Mouse (Mus musculus) embryonic fibroblast, embryonic 13.5 days (primary cell): ENCODE measurements around the gene Gabbr2. TPM values are rescaled to one million over a fixed set of nuclear protein-coding genes. Genes with fewer than 3 reads are reported as not detected.

Experiments
- H3K27ac ChIP-seq: 2 replicates; pipeline ENCODE4 v1.5.1; 2012; ENCODE audit warnings: low read length, control low read depth, inconsistent platforms; ENCODE audit not compliant: insufficient read depth
- H3K4me1 ChIP-seq: 2 replicates; pipeline ENCODE4 v1.6.1; 2011; ENCODE audit warnings: low read length; ENCODE audit not compliant: control insufficient read depth, insufficient read depth
- H3K4me3 ChIP-seq: 2 replicates; pipeline ENCODE4 v1.5.1; 2011; ENCODE audit warnings: mild to moderate bottlenecking, control low read depth, low read length; ENCODE audit not compliant: insufficient read depth
- CTCF ChIP-seq: IDR thresholded peaks from 2 replicates; pipeline ENCODE4 v1.5.1; 2011; ENCODE audit warnings: mild to moderate bottlenecking, control low read depth, low read length, moderate library complexity, borderline replicate concordance; ENCODE audit not compliant: insufficient read depth
- POLR2A ChIP-seq: IDR thresholded peaks from 2 replicates; pipeline ENCODE4 v1.6.1; 2011; ENCODE audit warnings: low read depth, mild to moderate bottlenecking, control low read depth, low read length, moderate library complexity
- polyA plus RNA-seq: library from polyadenylated mRNA; stranded (reverse); fragments of >200 nt; gene quantifications from 2 replicates; pipeline ENCODE4 v1.2.4, GENCODE M21; 2011; ENCODE audit warnings: low read depth; ENCODE audit not compliant: missing spikeins, insufficient read length

The Gabbr2 gene
- polyA plus RNA-seq, 1 experiment = 0.30 TPM

DNA sequence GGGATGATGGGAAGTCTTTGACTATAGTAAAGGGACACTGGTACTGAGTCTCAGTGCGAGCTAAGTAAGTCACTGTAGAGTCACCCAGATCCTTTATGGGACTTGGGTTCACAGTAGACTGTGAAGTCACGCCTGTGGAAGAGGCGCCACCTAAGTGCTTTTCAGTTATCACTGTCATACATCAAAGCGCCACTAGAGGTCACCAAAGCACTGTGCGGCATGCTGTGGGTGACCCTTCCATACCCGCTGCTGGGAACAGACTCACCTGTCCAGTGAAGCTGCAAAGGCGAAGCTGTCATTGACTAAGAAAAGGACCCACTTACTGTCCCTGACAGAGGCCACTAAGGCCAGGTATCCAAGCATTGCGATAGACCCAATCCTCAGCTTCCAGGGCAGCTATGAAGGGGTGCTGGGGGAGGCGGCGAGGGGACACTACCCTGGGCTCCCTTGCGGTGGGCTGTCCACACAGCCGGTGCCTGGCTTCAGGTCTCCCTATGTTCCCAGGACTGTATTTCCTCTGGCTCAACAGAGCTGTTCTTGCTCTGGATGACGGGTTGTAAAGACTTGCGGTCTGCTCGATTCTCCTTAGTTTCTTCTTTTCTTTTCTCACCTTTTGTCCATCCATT, 302.2 kb downstream of the Gabbr2 start:
- TF ChIP-seq CTCF (peak; percentile 89), POLR2A (no peak)
- Histone ChIP-seq H3K4me1 (no peaks in the 10 kb centered on the region), H3K4me3 (no peak overlapping the region), H3K27ac (no peak overlapping the region)

DNA sequence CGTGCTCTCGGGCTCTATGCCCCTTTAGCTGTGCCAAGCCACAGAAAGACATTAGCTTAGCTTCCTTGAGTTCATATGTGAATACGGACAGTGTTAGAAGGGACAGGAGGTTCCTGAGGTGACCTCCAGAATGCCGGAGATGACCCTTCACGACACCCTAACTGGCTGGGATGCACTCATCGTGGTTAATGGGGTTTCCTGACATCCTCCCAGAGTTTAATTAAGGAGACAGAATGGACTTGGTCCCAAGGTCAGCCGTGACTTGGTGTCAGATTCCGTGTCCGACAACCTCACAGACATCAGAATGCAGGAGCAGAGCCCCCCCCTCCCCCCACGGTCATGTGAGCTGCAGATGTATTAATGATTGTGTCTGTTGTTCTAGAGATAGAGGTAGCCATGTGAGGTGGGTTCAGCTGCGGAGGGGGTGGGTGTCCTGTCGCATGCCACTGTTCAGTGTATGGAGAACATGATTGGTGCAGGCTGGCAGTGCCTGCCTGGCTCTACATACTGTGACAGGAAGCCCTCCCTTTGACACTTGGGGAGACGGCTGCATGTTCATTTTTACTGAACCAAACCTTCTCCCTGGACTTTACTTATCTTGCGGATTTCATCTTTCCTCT, 303.4 kb downstream of the Gabbr2 start:
- TF ChIP-seq POLR2A (no peak), CTCF (no peak)
- H3K4me3 ChIP-seq = no peak overlapping the region
- no peak overlapping the region for H3K27ac ChIP-seq
- H3K4me1 ChIP-seq = no peaks in the 10 kb centered on the region

DNA sequence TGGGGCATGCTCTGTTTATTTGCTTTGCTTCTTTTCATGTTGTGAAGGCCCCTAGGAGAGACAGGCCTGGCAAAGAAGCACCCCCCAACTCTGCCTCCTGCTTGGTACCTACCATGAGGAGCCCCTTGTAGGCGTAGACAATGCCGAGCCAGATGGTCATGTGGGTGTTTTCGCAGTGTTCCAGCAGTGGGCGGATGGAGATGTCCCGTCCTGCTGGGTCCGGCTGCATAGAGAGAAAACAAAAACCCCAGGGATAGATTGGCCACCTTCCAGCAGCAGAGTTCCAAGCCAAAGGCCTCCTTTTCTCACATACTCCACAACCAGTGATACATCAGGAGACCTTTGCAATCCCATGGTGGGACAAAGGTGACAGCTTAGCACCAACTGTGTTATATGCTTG, 307.5 kb downstream of the Gabbr2 start:
- H3K27ac ChIP-seq = no peak overlapping the region
- no peak overlapping the region for H3K4me3 ChIP-seq
- no peaks in the 10 kb centered on the region for H3K4me1 ChIP-seq
- TF ChIP-seq POLR2A = no peak
- TF ChIP-seq CTCF = no peak

DNA sequence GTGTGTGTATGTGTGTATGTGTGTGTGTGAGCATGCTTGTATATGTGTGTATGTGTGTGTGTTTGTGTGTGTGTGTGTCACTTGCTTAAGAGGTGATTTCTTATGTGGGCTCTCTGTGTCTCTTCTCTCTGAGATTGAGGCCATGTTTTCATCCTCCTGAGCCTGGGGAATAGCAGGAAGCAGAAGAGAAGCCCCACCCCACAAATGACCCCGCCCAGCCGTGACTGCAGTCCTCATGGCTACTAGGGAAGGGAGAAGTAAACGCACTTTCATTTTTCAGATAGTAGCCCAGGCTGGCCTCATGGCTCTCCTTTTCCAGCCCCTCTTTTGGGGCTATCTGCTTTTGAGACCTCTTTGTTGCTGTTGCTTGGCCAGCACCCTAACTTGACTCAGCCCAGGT, 315.0 kb downstream of the Gabbr2 start:
- Histone ChIP-seq H3K4me3 (no peak overlapping the region), H3K27ac (no peak overlapping the region), H3K4me1 (no peaks in the 10 kb centered on the region)
- TF ChIP-seq POLR2A = no peak
- no peak for TF ChIP-seq CTCF

DNA sequence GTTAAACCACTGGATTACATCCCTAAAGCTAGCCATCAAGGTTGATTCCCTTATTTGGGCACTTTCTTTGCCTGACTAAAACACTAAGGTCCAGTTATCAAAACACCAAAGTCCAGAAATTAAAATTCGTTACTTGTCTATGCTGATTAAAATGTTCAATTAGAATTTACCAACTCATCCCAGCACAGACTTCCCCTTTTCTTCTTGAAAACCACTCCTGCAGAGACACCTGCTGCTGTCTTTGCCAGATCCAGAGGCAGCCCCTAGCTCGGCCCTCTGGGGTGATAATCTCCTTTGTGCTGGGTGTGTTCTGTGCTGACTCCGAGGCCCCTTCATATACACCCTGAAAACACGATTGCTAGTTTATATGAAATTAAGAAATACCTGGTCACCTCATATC, 315.7 kb downstream of the Gabbr2 start:
- H3K4me3 ChIP-seq = no peak overlapping the region
- H3K4me1 ChIP-seq = no peaks in the 10 kb centered on the region
- H3K27ac ChIP-seq = no peak overlapping the region
- TF ChIP-seq POLR2A = no peak
- no peak for TF ChIP-seq CTCF

GRCm38 (mm10) chr4:46675272-46675785, 316.3 kb downstream of the Gabbr2 start:
- H3K4me1 ChIP-seq = no peaks in the 10 kb centered on the region
- TF ChIP-seq CTCF = no peak
- no peak for TF ChIP-seq POLR2A
- H3K27ac ChIP-seq = no peak overlapping the region
- no peak overlapping the region for H3K4me3 ChIP-seq

- Histone ChIP-seq H3K27ac (no peak overlapping the region), H3K4me1 (no peaks in the 10 kb centered on the region), H3K4me3 (no peak overlapping the region)
- no peak for TF ChIP-seq POLR2A
- no peak for TF ChIP-seq CTCF
Observed at GRCm38 (mm10) chr4:46668620-46669019, 323.1 kb downstream of the Gabbr2 start.

DNA sequence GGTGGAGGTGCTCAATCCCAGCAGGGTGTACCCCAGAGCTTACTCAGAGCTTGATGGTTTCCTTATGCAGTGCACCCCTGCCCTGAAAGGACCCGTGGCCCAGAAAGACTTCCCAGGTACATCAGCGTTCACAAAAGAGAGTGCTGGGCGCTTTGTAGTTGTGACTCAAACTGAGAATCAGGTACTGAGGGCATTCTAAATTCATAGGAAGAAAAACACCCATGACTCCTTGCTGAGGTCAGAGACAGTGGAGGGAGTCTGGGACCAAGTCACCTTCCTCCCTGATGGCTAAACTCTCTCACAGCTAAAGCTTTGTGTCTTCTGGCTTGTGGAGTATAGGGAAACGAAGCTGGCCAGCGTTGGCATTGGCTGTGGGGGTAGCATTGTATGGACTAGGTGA, 325.3 kb downstream of the Gabbr2 start:
- Histone ChIP-seq H3K27ac (no peak overlapping the region), H3K4me1 (no peaks in the 10 kb centered on the region), H3K4me3 (no peak overlapping the region)
- no peak for TF ChIP-seq POLR2A
- TF ChIP-seq CTCF = no peak

GRCm38 (mm10) chr4:46665371-46665774, 326.3 kb downstream of the Gabbr2 start:
- Histone ChIP-seq H3K4me1 (no peaks in the 10 kb centered on the region), H3K27ac (no peak overlapping the region), H3K4me3 (no peak overlapping the region)
- TF ChIP-seq CTCF = no peak
- TF ChIP-seq POLR2A = no peak

- Histone ChIP-seq H3K4me3 (no peak overlapping the region), H3K4me1 (no peaks in the 10 kb centered on the region), H3K27ac (no peak overlapping the region)
- TF ChIP-seq CTCF (no peak), POLR2A (peak; percentile 81)
Observed at GRCm38 (mm10) chr4:46664123-46665009, 327.3 kb downstream of the Gabbr2 start.
